Mouse (Mus musculus): Measurements from ENCODE around the gene Smarcd1.
"Not testable (repeated sequence)": the region's sequence is repeated elsewhere in the genome, so short reads cannot be mapped to it uniquely, and the experiment has no call there.

The Smarcd1 gene

GRCm38 (mm10) chr15:99715361-99715865 is 13.5 kb downstream of the Smarcd1 start:
- no peak for DNase-seq (ENCODE audit: low read depth)

- DNase-seq (ENCODE audit: low read depth) = no peak
Observed at GRCm38 (mm10) chr15:99715982-99716746, 14.2 kb downstream of the Smarcd1 start.

- no peak for DNase-seq (ENCODE audit: low read depth)
Observed at GRCm38 (mm10) chr15:99716814-99717213, 14.9 kb downstream of the Smarcd1 start.

- DNase-seq (ENCODE audit: low read depth) = no peak
Observed at GRCm38 (mm10) chr15:99717386-99718334, 15.7 kb downstream of the Smarcd1 start, which contains the start of gene Gpd1. Gene Gpd1, plus strand, starts transcription at chr15:99717515.

- no peak for DNase-seq (ENCODE audit: low read depth)
Observed at GRCm38 (mm10) chr15:99718461-99719021, 16.6 kb downstream of the Smarcd1 start.

- DNase-seq (ENCODE audit: low read depth) = no peak
Observed at GRCm38 (mm10) chr15:99719865-99720264, 17.9 kb downstream of the Smarcd1 start.

GRCm38 (mm10) chr15:99721921-99722743 is 20.2 kb downstream of the Smarcd1 start:
- no peak for DNase-seq (ENCODE audit: low read depth)

GRCm38 (mm10) chr15:99723120-99723514 is 21.2 kb downstream of the Smarcd1 start:
- no peak for DNase-seq (ENCODE audit: low read depth)

GRCm38 (mm10) chr15:99723515-99724291 is 21.8 kb downstream of the Smarcd1 start:
- DNase-seq (ENCODE audit: low read depth) = no peak

GRCm38 (mm10) chr15:99724292-99725021 is 22.5 kb downstream of the Smarcd1 start:
- peak; percentile 72 for DNase-seq (ENCODE audit: low read depth)

- peak; percentile 98 for DNase-seq (ENCODE audit: low read depth)
Observed at GRCm38 (mm10) chr15:99725341-99726155, 23.6 kb downstream of the Smarcd1 start, which contains the start of gene Cox14. Gene Cox14, plus strand, starts transcription at chr15:99725618.

- DNase-seq (ENCODE audit: low read depth) = peak; percentile 28
Observed at GRCm38 (mm10) chr15:99726549-99726948, 24.6 kb downstream of the Smarcd1 start.

GRCm38 (mm10) chr15:99727039-99727438 is 25.1 kb downstream of the Smarcd1 start:
- not testable (repeated sequence) for DNase-seq (ENCODE audit: low read depth)

GRCm38 (mm10) chr15:99727525-99727924 is 25.6 kb downstream of the Smarcd1 start:
- no peak for DNase-seq (ENCODE audit: low read depth)

GRCm38 (mm10) chr15:99728211-99728610 is 26.3 kb downstream of the Smarcd1 start:
- DNase-seq (ENCODE audit: low read depth) = no peak

GRCm38 (mm10) chr15:99729056-99729783 is 27.3 kb downstream of the Smarcd1 start:
- DNase-seq (ENCODE audit: low read depth) = peak; percentile 56

- no peak for DNase-seq (ENCODE audit: low read depth)
Observed at GRCm38 (mm10) chr15:99731167-99731566, 29.2 kb downstream of the Smarcd1 start.

- DNase-seq (ENCODE audit: low read depth) = no peak
Observed at GRCm38 (mm10) chr15:99731678-99732077, 29.7 kb downstream of the Smarcd1 start.

Measured in naive thymus-derived CD4-positive, alpha-beta T cell, adult 2 months (primary cell).